ENCODE assay signal across 9 mouse cellular contexts in genomic region chr16:20536081-20536665, GRCm38 (mm10). TPM values are rescaled to one million over a fixed set of nuclear protein-coding genes. Genes with fewer than 3 reads are reported as not detected.
DNase-seq lines count a peak whose midpoint lies in the region; ATAC-seq and TF ChIP-seq lines count a peak whose summit lies in the region.
"Had no signal": no experiment of that assay in that cellular context is flagged by ENCODE, and none has a peak within 500 bp of the region (broad histone marks: within the 10 kb centered on the region; RNA-seq: fewer than 3 reads in every experiment).

No protein-coding gene starts in this region.

- H3K9me3 ChIP-seq in liver, embryonic 11.5 days (ENCODE audit: control insufficient read depth, low read length) = no peaks in the 10 kb centered on the region
- no peaks in the 10 kb centered on the region for H3K9me3 ChIP-seq in stomach, postnatal 0 days (ENCODE audit: control insufficient read depth, low read length)

- TF ChIP-seq POLR2A in heart, adult 2 months (IDR thresholded peaks at IDR 0.05; ENCODE audit: insufficient read depth, low read depth, low read length) = no peak
- TF ChIP-seq POLR2A in testis, adult 2 months (IDR thresholded peaks at IDR 0.05; ENCODE audit: control insufficient read depth, low read depth, low read length) = no peak

- no peak for TF ChIP-seq EP300 in heart, adult 2 months (IDR thresholded peaks at IDR 0.05; ENCODE audit: insufficient read depth, low read depth, low read length)
- TF ChIP-seq EP300 in stomach, postnatal 0 days (optimal IDR thresholded peaks at IDR 0.05) = no peak

- H3K4me3 ChIP-seq in heart, adult 2 months = peak overlapping the region; percentile 98
- peak overlapping the region; percentile 98 for H3K4me3 ChIP-seq in testis, adult 2 months (ENCODE audit: control insufficient read depth, low read depth, low read length)
- H3K4me3 ChIP-seq in liver, embryonic 11.5 days (ENCODE audit: low read depth, low read length) = peak overlapping the region; percentile 76
- peak overlapping the region; percentile 78 for H3K4me3 ChIP-seq in stomach, postnatal 0 days (ENCODE audit: low read depth, low read length)

- H3K79me2 ChIP-seq in heart, adult 2 months (replicated peaks; ENCODE audit: control insufficient read depth, insufficient read depth, low read length) = peaks cover 7% of the 10 kb centered on the region

- H3K27ac ChIP-seq in heart, adult 2 months = peak overlapping the region; percentile 96
- peak overlapping the region; percentile 96 for H3K27ac ChIP-seq in testis, adult 2 months (ENCODE audit: control insufficient read depth, insufficient read depth, low read depth, low read length)
- H3K27ac ChIP-seq in liver, embryonic 11.5 days (ENCODE audit: low read depth, low read length) = peak overlapping the region; percentile 78
- H3K27ac ChIP-seq in stomach, postnatal 0 days (replicated peaks) = peak overlapping the region; percentile 95; the same call in 1 of the 2 replicates

- 20% methylated on average over 9 of the region's 9 CpGs for WGBS in heart, adult 2 months
- 27% methylated on average over 9 of the region's 9 CpGs for whole genome bisulfite sequencing in liver, embryonic 11.5 days
- 19% methylated on average over 9 of the region's 9 CpGs for WGBS in stomach, postnatal 0 days

- TF ChIP-seq CTCF in heart, adult 2 months (IDR thresholded peaks at IDR 0.05) = no peak
- no peak for TF ChIP-seq CTCF in testis, adult 2 months (IDR thresholded peaks at IDR 0.05; ENCODE audit: control insufficient read depth, insufficient read depth, insufficient replicate concordance, low read depth, low read length)
- TF ChIP-seq CTCF in stomach, postnatal 0 days (IDR thresholded peaks at IDR 0.05; ENCODE audit: low read depth) = no peak

- peak overlapping the region; percentile 72 for H3K4me2 ChIP-seq in liver, embryonic 11.5 days
- peak overlapping the region; percentile 76 for H3K4me2 ChIP-seq in stomach, postnatal 0 days (replicated peaks; ENCODE audit: low read depth)

- no peak for ATAC-seq in liver, embryonic 11.5 days (replicated peaks; ENCODE audit: low FRiP score)
- no peak for ATAC-seq in stomach, postnatal 0 days (ENCODE audit: low FRiP score, low TSS enrichment)

- peaks cover 7% of the 10 kb centered on the region for H3K4me1 ChIP-seq in heart, adult 2 months (ENCODE audit: control insufficient read depth, insufficient read depth, low read length)
- H3K4me1 ChIP-seq in testis, adult 2 months (ENCODE audit: control insufficient read depth, insufficient read depth, low read length) = peaks cover 3% of the 10 kb centered on the region; the same call in 1 of the 2 replicates
- H3K4me1 ChIP-seq in liver, embryonic 11.5 days (replicated peaks; ENCODE audit: control insufficient read depth, insufficient read depth, low read length) = peaks cover 28% of the 10 kb centered on the region
- H3K4me1 ChIP-seq in stomach, postnatal 0 days (replicated peaks; ENCODE audit: control insufficient read depth, insufficient read depth) = no peaks in the 10 kb centered on the region; the same call in 1 of the 2 replicates

- peaks cover 10% of the 10 kb centered on the region for H3K36me3 ChIP-seq in heart, adult 2 months (ENCODE audit: control insufficient read depth, insufficient read depth, low read length)
- H3K36me3 ChIP-seq in testis, adult 2 months (ENCODE audit: control insufficient read depth, insufficient read depth, low read length) = no peaks in the 10 kb centered on the region
- H3K36me3 ChIP-seq in liver, embryonic 11.5 days (ENCODE audit: control insufficient read depth, insufficient read depth, low read length) = peaks cover 38% of the 10 kb centered on the region
- H3K36me3 ChIP-seq in stomach, postnatal 0 days (ENCODE audit: control insufficient read depth, insufficient read depth, low read length) = peaks cover 15% of the 10 kb centered on the region

- intact Hi-C loops in heart, adult 2 months (cut with DNase I) = loop anchor here (5.0 kb wide), 2 partner anchors 109 to 136 kb away; partner anchors contain the start of gene Abcc5
- intact Hi-C loops in heart, postnatal 14 days (cut with DNase I) = loop anchor here (5.0 kb wide), 1 partner anchor 34 kb away; no protein-coding TSS in a partner anchor

- peak overlapping the region; percentile 84 for H3K9ac ChIP-seq in heart, adult 2 months (ENCODE audit: low read depth, low read length)
- peak overlapping the region; percentile 75 for H3K9ac ChIP-seq in liver, embryonic 11.5 days (ENCODE audit: low read depth, low read length)
- H3K9ac ChIP-seq in stomach, postnatal 0 days (ENCODE audit: low read length) = peak overlapping the region; percentile 91

- H3K27me3 ChIP-seq in heart, adult 2 months (ENCODE audit: control insufficient read depth, insufficient read depth, low read length) = no peaks in the 10 kb centered on the region
- no peaks in the 10 kb centered on the region for H3K27me3 ChIP-seq in testis, adult 2 months (ENCODE audit: control insufficient read depth, insufficient read depth, low read length)
- no peaks in the 10 kb centered on the region for H3K27me3 ChIP-seq in liver, embryonic 11.5 days (replicated peaks; ENCODE audit: control insufficient read depth, insufficient read depth, low read length)
- no peaks in the 10 kb centered on the region for H3K27me3 ChIP-seq in stomach, postnatal 0 days (ENCODE audit: control insufficient read depth, insufficient read depth, low read length)

- no peak for DNase-seq in heart, adult 2 months
- no peak for DNase-seq in heart, postnatal 14 days
- DNase-seq in testis, postnatal 14 days (ENCODE audit: low spot score) = no peak
- DNase-seq in liver, embryonic 11.5 days (ENCODE audit: low spot score) = no peak
- no peak for DNase-seq in stomach, postnatal 0 days (ENCODE audit: low spot score)
- DNase-seq in urinary bladder, adult 2 months (ENCODE audit: low spot score) = no peak
- DNase-seq in spleen, postnatal 4 days (ENCODE audit: low spot score in 2 of 2) = no peak
- DNase-seq: lung, postnatal 4 days had no signal

RNA-seq across cellular contexts. Expression of gene Ap2m1, which starts 0.9 kb away (rescaled TPM):
- 100 to 1,000 TPM; 195 to 211 TPM for total RNA-seq in heart, adult 2 months (2021)
- 307 and 322 TPM in 2 replicates for polyA plus RNA-seq in heart, adult 2 months (2012; rRNA removed)
- total RNA-seq in heart, postnatal 14 days (2021) = 100 to 1,000 TPM; 218 to 220 TPM
- polyA plus RNA-seq in testis, adult 2 months (2012; rRNA removed) = 112 and 119 TPM in 2 replicates
- polyA plus RNA-seq in liver, embryonic 11.5 days (2014; fragmentation: Nextera tagmentation; extraction: Ambion mirVana) = 519 and 569 TPM in 2 replicates
- 332 and 349 TPM in 2 replicates for polyA plus RNA-seq in stomach, postnatal 0 days (2015; fragmentation: Nextera tagmentation; extraction: Ambion mirVana)
- polyA plus RNA-seq in urinary bladder, adult 2 months (2012; rRNA removed) = 411 and 488 TPM in 2 replicates

RNA-seq across cellular contexts. Expression of gene Abcf3, which starts 12.2 kb away (rescaled TPM):
- total RNA-seq in heart, adult 2 months (2021) = 10 to 100 TPM; 72.9 to 74.4 TPM
- polyA plus RNA-seq in heart, adult 2 months (2012; rRNA removed) = 36.0 and 52.5 TPM in 2 replicates
- 10 to 100 TPM; 69.1 to 72.7 TPM for total RNA-seq in heart, postnatal 14 days (2021)
- 77.2 and 83.0 TPM in 2 replicates for polyA plus RNA-seq in testis, adult 2 months (2012; rRNA removed)
- 49.2 and 50.9 TPM in 2 replicates for polyA plus RNA-seq in liver, embryonic 11.5 days (2014; fragmentation: Nextera tagmentation; extraction: Ambion mirVana)
- polyA plus RNA-seq in stomach, postnatal 0 days (2015; fragmentation: Nextera tagmentation; extraction: Ambion mirVana) = 31.0 and 33.0 TPM in 2 replicates
- polyA plus RNA-seq in urinary bladder, adult 2 months (2012; rRNA removed) = 40.8 and 41.5 TPM in 2 replicates

RNA-seq across cellular contexts. Expression of gene Dvl3, which starts 19.4 kb away (rescaled TPM):
- total RNA-seq in heart, adult 2 months (2021) = 10 to 100 TPM; 46.0 to 49.7 TPM
- 28.7 and 32.9 TPM in 2 replicates for polyA plus RNA-seq in heart, adult 2 months (2012; rRNA removed)
- 10 to 100 TPM; 51.1 to 51.7 TPM for total RNA-seq in heart, postnatal 14 days (2021)
- polyA plus RNA-seq in testis, adult 2 months (2012; rRNA removed) = 10.2 and 11.6 TPM in 2 replicates
- polyA plus RNA-seq in liver, embryonic 11.5 days (2014; fragmentation: Nextera tagmentation; extraction: Ambion mirVana) = 18.9 and 20.3 TPM in 2 replicates
- 8.7 and 10.0 TPM in 2 replicates for polyA plus RNA-seq in stomach, postnatal 0 days (2015; fragmentation: Nextera tagmentation; extraction: Ambion mirVana)
- polyA plus RNA-seq in urinary bladder, adult 2 months (2012; rRNA removed) = 22.5 and 38.0 TPM in 2 replicates

RNA-seq across cellular contexts. Expression of gene Eif2b5, which starts 37.6 kb away (rescaled TPM):
- 10 to 100 TPM; 49.9 to 60.1 TPM for total RNA-seq in heart, adult 2 months (2021)
- 26.0 and 40.5 TPM in 2 replicates for polyA plus RNA-seq in heart, adult 2 months (2012; rRNA removed)
- total RNA-seq in heart, postnatal 14 days (2021) = 10 to 100 TPM; 49.7 to 50.4 TPM
- 38.7 and 41.8 TPM in 2 replicates for polyA plus RNA-seq in testis, adult 2 months (2012; rRNA removed)
- polyA plus RNA-seq in liver, embryonic 11.5 days (2014; fragmentation: Nextera tagmentation; extraction: Ambion mirVana) = 125 and 132 TPM in 2 replicates
- 58.2 and 58.7 TPM in 2 replicates for polyA plus RNA-seq in stomach, postnatal 0 days (2015; fragmentation: Nextera tagmentation; extraction: Ambion mirVana)
- polyA plus RNA-seq in urinary bladder, adult 2 months (2012; rRNA removed) = 33.2 and 34.2 TPM in 2 replicates

RNA-seq across cellular contexts. Expression of gene Vwa5b2, which starts 53.1 kb away (rescaled TPM):
- under 1 TPM in 1 of 2 experiments, not detected in 1; 0.18 TPM for total RNA-seq in heart, adult 2 months (2021)
- polyA plus RNA-seq in heart, adult 2 months (2012; rRNA removed) = 0.06 TPM in 1 of 2 replicates, not detected in the other
- not detected for total RNA-seq in heart, postnatal 14 days (2021)
- 0.09 and 0.13 TPM in 2 replicates for polyA plus RNA-seq in testis, adult 2 months (2012; rRNA removed)
- polyA plus RNA-seq in liver, embryonic 11.5 days (2014; fragmentation: Nextera tagmentation; extraction: Ambion mirVana) = 0.58 and 1.1 TPM in 2 replicates
- polyA plus RNA-seq in stomach, postnatal 0 days (2015; fragmentation: Nextera tagmentation; extraction: Ambion mirVana) = 1.3 and 2.1 TPM in 2 replicates
- 4.1 and 7.0 TPM in 2 replicates for polyA plus RNA-seq in urinary bladder, adult 2 months (2012; rRNA removed)
